Mouse (Mus musculus) frontal cortex, adult (tissue): ENCODE measurements around the gene Dock9.
A peak's percentile ranks its signal among the peaks of the same experiment; 100 is the strongest.

Experiments
- ATAC-seq: cut with Nextera tagmentation; 2 replicates; pipeline ENCODE4 v1.9.2; 2017; ENCODE audit warnings: mild to moderate bottlenecking, moderate library complexity, mixed read lengths; ENCODE audit not compliant: low TSS enrichment

The Dock9 gene

DNA sequence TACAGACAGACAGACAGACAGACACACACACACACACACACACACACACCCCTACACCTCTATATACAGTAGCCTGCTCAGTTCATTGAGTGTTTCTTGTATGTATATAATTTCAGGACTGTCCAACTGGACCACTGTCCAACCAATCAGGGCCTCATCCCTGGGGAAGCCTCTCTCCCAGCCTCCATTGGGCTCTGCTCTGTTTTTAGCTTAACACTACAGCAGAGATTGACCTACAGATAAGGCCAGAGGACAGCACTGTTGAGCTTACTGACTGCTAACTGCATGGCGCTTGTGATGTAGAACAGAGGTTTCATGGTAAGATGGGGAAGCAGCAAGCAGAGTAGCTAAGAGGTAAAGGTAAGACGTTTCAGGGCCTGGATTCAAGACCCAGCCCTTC, 5.7 kb downstream of the Dock9 start:
- no peak for ATAC-seq

GRCm38 (mm10) chr14:121791112-121791511, 6.5 kb downstream of the Dock9 start:
- ATAC-seq, result no peak

GRCm38 (mm10) chr14:121789273-121789672, 8.4 kb downstream of the Dock9 start:
- no peak for ATAC-seq

- ATAC-seq, result no peak
These were observed 9.2 kb downstream of the Dock9 start for GRCm38 (mm10) chr14:121788451-121788850.

- no peak for ATAC-seq
These were observed 10.2 kb downstream of the Dock9 start for GRCm38 (mm10) chr14:121787430-121787829.

GRCm38 (mm10) chr14:121786900-121787299, 10.7 kb downstream of the Dock9 start:
- ATAC-seq, result no peak

- ATAC-seq, result no peak
These were observed 12.2 kb downstream of the Dock9 start for GRCm38 (mm10) chr14:121785394-121785793.

- no peak; the same call in 1 of the 2 replicates for ATAC-seq
These were observed 16.6 kb downstream of the Dock9 start for GRCm38 (mm10) chr14:121780942-121781531.

DNA sequence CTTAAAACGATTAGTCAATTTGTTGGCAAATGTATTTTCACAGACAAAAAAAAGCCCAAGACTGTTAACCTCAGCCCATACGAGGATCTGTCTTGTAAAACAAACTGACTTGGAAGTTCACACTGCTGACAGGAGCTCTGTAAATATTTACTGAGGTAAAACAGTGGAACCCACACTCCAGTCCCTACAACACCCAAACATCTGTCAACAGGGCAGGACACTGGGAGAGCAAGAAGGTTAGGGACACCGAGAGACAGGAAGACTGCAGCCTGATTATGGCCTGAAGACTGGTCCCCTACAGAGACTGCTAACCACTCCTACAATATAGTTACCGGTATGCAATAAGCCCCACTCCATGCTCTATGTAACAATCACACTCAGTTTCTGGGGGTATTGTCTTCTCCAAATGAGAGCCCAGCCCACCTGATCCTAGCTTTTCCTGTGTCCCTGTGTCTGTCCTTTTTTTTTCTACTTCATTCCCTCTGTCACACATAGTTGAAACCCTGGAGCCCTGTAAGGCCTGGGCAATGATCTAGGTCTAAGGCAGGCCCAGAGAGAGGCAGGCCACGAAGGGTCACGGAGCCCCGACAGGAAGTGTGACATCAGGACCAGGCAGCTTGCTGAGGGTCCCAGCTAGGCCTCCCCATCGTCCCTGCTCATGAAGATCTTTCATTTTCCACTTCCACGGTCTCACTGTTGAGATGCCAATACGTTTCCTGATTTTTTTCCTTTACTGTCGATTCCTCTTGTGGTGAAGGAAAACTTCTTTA, 17.3 kb downstream of the Dock9 start:
- ATAC-seq, result no peak

DNA sequence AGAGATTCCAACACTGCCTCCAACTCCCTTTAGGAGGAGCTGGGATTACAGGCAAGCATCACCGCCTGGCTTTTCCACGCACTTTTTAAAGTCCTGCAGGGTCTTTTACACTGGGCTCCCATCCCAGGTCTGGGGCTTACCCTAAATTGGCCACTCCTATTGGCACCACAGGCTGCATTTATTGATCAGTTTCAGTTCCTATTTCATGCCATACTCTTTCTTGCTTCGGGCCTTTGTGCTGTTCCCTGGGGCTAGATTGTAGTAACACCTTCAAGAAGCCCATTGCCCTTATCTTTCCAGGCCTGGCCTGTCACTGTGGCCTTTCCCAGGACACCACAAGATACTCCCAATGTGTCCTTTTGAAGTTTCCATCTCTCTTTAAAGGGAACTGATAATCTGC, 18.0 kb downstream of the Dock9 start:
- ATAC-seq, result no peak

DNA sequence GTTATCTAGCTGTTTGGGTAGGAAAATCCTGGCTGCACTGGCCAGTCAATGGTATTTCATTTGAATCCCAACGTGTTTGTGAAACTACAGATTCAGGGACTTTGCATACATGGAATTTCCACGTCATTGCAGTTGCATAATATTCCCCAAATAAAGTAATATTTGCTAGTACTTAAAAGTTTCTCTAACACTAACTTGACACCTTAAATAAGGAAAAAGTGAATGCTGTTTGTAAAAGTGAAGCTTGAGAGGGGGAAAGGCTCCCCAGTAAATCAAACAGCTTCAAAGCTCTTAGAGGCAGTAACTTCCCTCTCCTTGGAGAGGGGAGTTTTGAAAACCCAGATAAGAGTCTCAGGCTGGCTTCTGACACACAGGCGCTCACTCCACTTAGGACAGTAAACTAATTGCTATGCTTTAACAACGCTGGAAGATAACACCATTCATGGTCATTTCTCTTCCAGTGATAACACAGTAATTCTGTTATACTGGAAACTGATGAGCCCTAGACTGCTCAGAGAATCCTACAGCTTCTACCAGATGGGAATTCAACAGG, 20.3 kb downstream of the Dock9 start:
- no peak for ATAC-seq

DNA sequence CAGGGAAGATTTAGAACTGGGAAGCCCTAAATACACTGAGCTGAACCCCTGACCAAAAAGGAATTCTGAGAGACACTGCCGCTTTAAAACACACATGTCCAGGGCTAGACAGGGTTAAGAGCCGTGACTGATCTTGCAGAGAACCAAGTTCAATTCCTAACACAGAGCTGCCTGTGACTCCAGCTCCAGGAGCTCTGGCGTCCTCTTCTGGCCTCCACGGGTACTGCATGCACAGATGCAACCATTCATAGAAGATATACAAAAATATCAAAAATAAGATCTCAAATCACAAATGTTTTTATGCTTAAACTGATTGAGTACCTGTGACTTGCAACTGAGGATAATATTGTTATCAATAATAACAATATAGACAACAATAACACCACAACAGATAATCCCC, 20.9 kb downstream of the Dock9 start:
- ATAC-seq, result no peak

DNA sequence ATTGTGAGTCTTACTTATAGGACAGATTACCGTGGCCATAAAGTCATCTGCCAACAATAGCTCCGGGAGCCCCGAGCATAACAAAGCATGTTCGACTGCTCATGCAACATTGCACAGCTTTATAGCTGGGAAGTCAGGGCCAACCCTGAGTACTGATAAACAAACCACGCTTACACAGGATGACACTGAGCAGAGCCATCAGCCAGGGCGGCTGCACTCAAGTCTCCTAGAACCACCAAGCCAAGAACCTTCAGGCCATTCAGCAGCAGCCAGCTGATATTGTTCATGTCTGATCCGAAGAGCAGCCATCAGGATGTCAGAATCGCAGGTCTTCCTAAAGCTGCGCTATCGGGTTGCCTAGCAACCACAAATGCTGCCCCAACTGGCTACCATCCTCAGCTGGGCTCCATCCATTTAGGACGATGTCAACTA, 35.6 kb downstream of the Dock9 start:
- ATAC-seq, result peak; percentile 51; the same call in 1 of the 2 replicates

GRCm38 (mm10) chr14:121760403-121760802, 37.2 kb downstream of the Dock9 start:
- no peak for ATAC-seq

GRCm38 (mm10) chr14:121754110-121754509, 43.5 kb downstream of the Dock9 start:
- ATAC-seq, result no peak

- peak; percentile 84 for ATAC-seq
These were observed 44.8 kb downstream of the Dock9 start for GRCm38 (mm10) chr14:121752686-121753426.

DNA sequence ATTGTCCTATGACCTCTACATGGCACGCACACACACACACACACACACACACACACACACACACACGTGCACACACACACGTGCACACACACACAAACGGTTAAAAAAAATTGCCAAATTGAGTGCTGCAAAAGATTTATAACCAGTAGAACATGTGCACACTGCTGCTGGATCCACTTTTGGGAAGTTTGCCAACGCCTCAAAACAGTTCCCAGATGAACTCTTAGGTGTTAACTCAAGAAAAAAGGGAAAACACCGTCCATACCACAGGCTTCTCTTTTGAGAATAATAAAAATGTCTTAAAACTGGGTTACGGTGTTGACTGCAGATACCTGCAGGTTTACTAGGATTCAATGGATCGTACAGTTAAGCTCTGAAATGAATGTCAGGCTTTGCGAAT, 48.0 kb downstream of the Dock9 start:
- no peak for ATAC-seq

GRCm38 (mm10) chr14:121749084-121749483, 48.6 kb downstream of the Dock9 start:
- no peak for ATAC-seq

DNA sequence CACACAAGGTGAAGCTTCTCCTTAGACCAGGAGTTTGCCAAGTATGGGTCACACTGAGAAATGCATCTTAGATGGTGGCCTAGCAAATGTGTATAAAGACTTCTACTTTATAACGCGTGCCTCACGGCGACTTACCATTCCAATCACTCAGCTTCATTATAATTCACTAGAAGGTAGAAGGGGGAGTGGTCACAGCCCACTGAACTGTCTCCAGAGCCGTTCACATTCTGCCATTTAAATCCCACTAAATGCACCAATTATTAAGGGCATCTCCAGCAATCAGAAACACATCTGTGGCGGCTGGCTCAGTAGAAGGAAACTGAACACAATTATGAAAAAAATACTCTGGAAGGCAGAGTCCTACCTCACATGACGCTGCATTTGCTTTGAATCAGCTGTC, 50.3 kb downstream of the Dock9 start:
- no peak for ATAC-seq

GRCm38 (mm10) chr14:121743787-121744417, 53.7 kb downstream of the Dock9 start:
- ATAC-seq, result no peak

- peak; percentile 50 for ATAC-seq
These were observed 58.9 kb downstream of the Dock9 start for GRCm38 (mm10) chr14:121738431-121739403.
